26 mouse cellular contexts compared by ENCODE assay signal in genomic region chr4:151150115-151150514, GRCm38 (mm10).
A peak's percentile ranks its signal among the peaks of the same experiment; 100 is the strongest.
DNase-seq lines count a peak whose midpoint lies in the region; ATAC-seq lines count a peak whose summit lies in the region.
"Had no signal": no experiment of that assay in that cellular context is flagged by ENCODE, and none has a peak within 500 bp of the region (broad histone marks: within the 10 kb centered on the region; RNA-seq: fewer than 3 reads in every experiment).

No protein-coding gene starts in this region.

- no peaks in the 10 kb centered on the region for H3K9me3 ChIP-seq in hindbrain, embryonic 12.5 days (replicated peaks)
- no peaks in the 10 kb centered on the region for H3K9me3 ChIP-seq in hindbrain, embryonic 16.5 days (ENCODE audit: control insufficient read depth, low read length)
- 0 out of 2 replicates have a peak, but pooled peaks cover 2% of the 10 kb centered on the region for H3K9me3 ChIP-seq in neural tube, embryonic 12.5 days

- no peaks in the 10 kb centered on the region for H3K36me3 ChIP-seq in hindbrain, embryonic 12.5 days
- no peaks in the 10 kb centered on the region; the same call in 1 of the 2 replicates for H3K36me3 ChIP-seq in hindbrain, embryonic 16.5 days (ENCODE audit: control insufficient read depth, insufficient read depth, low read length)
- H3K36me3 ChIP-seq in neural tube, embryonic 12.5 days: no peaks in the 10 kb centered on the region

- WGBS in hindbrain, embryonic 12.5 days: 69% methylated on average over 11 of the region's 11 CpGs
- 52% methylated on average over 11 of the region's 11 CpGs for WGBS in hindbrain, embryonic 16.5 days
- 68% methylated on average over 11 of the region's 11 CpGs for WGBS in neural tube, embryonic 12.5 days

- peak overlapping the region; percentile 73; the same call in 1 of the 2 replicates for H3K27ac ChIP-seq in hindbrain, embryonic 12.5 days
- no peak overlapping the region for H3K27ac ChIP-seq in hindbrain, embryonic 16.5 days (ENCODE audit: low read depth, low read length)
- H3K27ac ChIP-seq in neural tube, embryonic 12.5 days: 0 out of 2 replicates have a peak overlapping the region, but pooled peaks have one; percentile 16
- H3K27ac ChIP-seq: gastrocnemius, adult 2 months; liver, embryonic 14.5 days had no signal

- H3K9ac ChIP-seq in hindbrain, embryonic 12.5 days: no peak overlapping the region
- H3K9ac ChIP-seq in hindbrain, embryonic 16.5 days (ENCODE audit: low read depth, low read length): no peak overlapping the region
- no peak overlapping the region for H3K9ac ChIP-seq in neural tube, embryonic 12.5 days
- H3K9ac ChIP-seq: liver, embryonic 14.5 days had no signal

- no peak overlapping the region for H3K4me2 ChIP-seq in hindbrain, embryonic 12.5 days (replicated peaks)
- H3K4me2 ChIP-seq in hindbrain, embryonic 16.5 days (ENCODE audit: low read length): no peak overlapping the region
- no peak overlapping the region for H3K4me2 ChIP-seq in neural tube, embryonic 12.5 days (replicated peaks)
- H3K4me2 ChIP-seq: heart, embryonic 11.5 days had no signal

- H3K4me1 ChIP-seq in hindbrain, embryonic 12.5 days: peaks cover 58% of the 10 kb centered on the region
- H3K4me1 ChIP-seq in hindbrain, embryonic 16.5 days (ENCODE audit: control insufficient read depth, insufficient read depth, low read depth, low read length): peaks cover 14% of the 10 kb centered on the region
- peaks cover 55% of the 10 kb centered on the region for H3K4me1 ChIP-seq in neural tube, embryonic 12.5 days

- peak; percentile 65 to 67 for DNase-seq in cerebellum, postnatal 10 days
- DNase-seq in cerebellum, postnatal 36 days: no peak
- no peak for DNase-seq in neural tube, embryonic 10.5 days (ENCODE audit: extremely low spot score, low spot score)
- no peak for DNase-seq in urinary bladder, postnatal 14 days (ENCODE audit: low spot score)
- DNase-seq: adrenal gland, adult 8-10 months; cerebellum, adult 2 months; cerebellum, postnatal 25 days; gastrocnemius, adult 2 months; gastrocnemius, postnatal 36 days; heart, adult 18-20 months; heart, postnatal 36 days; kidney, adult 11 months; kidney, postnatal 14 days; liver; lung, adult 2 months; lung, postnatal 10 days; right cerebral cortex, postnatal 14 days; thymus, postnatal 4 days had no signal

- H3K4me3 ChIP-seq in hindbrain, embryonic 12.5 days: no peak overlapping the region
- H3K4me3 ChIP-seq in hindbrain, embryonic 16.5 days (ENCODE audit: low read length): no peak overlapping the region
- no peak overlapping the region for H3K4me3 ChIP-seq in neural tube, embryonic 12.5 days
- H3K4me3 ChIP-seq: gastrocnemius, adult 2 months had no signal

- ATAC-seq in hindbrain, embryonic 12.5 days (ENCODE audit: low FRiP score): no peak
- no peak for ATAC-seq in hindbrain, embryonic 16.5 days
- no peak for ATAC-seq in neural tube, embryonic 12.5 days (ENCODE audit: low FRiP score, low read depth)
- ATAC-seq: activated CD4-positive, CD25-positive, alpha-beta regulatory T cell, adult 4 months; inflammation-experienced regulatory T-cells, adult 6 months had no signal

- peaks cover 25% of the 10 kb centered on the region for H3K27me3 ChIP-seq in hindbrain, embryonic 12.5 days
- H3K27me3 ChIP-seq in hindbrain, embryonic 16.5 days (replicated peaks; ENCODE audit: control insufficient read depth, insufficient read depth, low read length): no peaks in the 10 kb centered on the region
- H3K27me3 ChIP-seq in neural tube, embryonic 12.5 days (replicated peaks): peaks cover 2% of the 10 kb centered on the region; the same call in 1 of the 2 replicates
- H3K27me3 ChIP-seq: CH12.LX had no signal

Comparison
In these comparisons a context has a peak if more than half of its experiments do, and no peak if none do; other contexts are left out.
1. DNase-seq: peak in cerebellum, postnatal 10 days (2 of 2); none in cerebellum, postnatal 36 days (0 of 2), neural tube, embryonic 10.5 days (single experiment) and urinary bladder, postnatal 14 days (single experiment).